10 mouse cellular contexts compared by ENCODE assay signal in the genomic region with DNA sequence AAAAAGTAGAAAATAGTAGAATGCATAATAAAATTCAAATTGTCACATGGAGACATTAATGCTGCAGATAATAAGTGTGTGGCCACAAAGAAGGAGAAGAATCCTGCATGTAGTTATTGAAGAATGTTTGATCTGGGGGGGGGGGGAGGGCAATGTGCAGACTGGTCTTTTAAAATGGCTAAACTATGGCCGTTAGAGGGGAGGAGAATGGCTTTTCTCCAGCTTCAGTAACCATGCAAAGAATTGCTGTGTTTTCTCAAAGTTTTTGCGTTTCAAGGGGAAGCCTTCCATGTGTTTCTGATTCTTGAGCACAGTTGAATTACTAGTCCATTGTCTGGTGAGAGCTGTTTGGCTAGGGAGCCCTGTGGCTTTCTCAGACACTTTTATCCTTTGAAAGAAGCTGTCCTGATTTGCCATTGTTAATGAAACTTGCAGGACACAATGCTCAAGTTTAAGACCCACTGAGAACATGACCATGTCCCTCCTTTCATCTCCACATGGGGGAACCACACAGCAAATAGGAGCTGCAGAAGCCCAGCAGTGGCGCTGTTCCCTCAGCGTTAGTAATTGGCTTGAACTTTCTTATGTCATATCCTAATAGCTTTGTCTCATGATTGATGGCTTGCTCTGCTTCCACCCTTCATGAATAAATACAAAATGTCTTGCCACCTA.
DNase-seq lines count a peak whose midpoint lies in the region; ATAC-seq and TF ChIP-seq lines count a peak whose summit lies in the region.
"Had no signal": no experiment of that assay in that cellular context is flagged by ENCODE, and none has a peak within 500 bp of the region (broad histone marks: within the 10 kb centered on the region; RNA-seq: fewer than 3 reads in every experiment).

No protein-coding gene starts in this region.

- no peaks in the 10 kb centered on the region for H3K9me3 ChIP-seq in liver, embryonic 14.5 days (ENCODE audit: control insufficient read depth, low read length)
- H3K9me3 ChIP-seq in liver, embryonic 11.5 days (ENCODE audit: control insufficient read depth, low read length) = no peaks in the 10 kb centered on the region
- no peaks in the 10 kb centered on the region for H3K9me3 ChIP-seq in hindbrain, embryonic 11.5 days (ENCODE audit: control insufficient read depth, low read length)
- H3K9me3 ChIP-seq in neural tube, embryonic 11.5 days (ENCODE audit: control insufficient read depth, low read length) = no peaks in the 10 kb centered on the region
- H3K9me3 ChIP-seq: megakaryocyte, embryonic 14.5 days had no signal

- no peak overlapping the region for H3K9ac ChIP-seq in liver, embryonic 14.5 days (replicated peaks)
- H3K9ac ChIP-seq in liver, embryonic 11.5 days (ENCODE audit: low read depth, low read length) = no peak overlapping the region
- no peak overlapping the region for H3K9ac ChIP-seq in hindbrain, embryonic 11.5 days (ENCODE audit: low read depth, low read length)
- H3K9ac ChIP-seq in neural tube, embryonic 11.5 days (ENCODE audit: low read length) = no peak overlapping the region

- TF ChIP-seq EP300 in liver, embryonic 14.5 days (IDR thresholded peaks at IDR 0.05; ENCODE audit: low read depth) = no peak

- H3K4me3 ChIP-seq in liver, embryonic 14.5 days (ENCODE audit: insufficient read depth in 1 of 2, low read depth in 2 of 2, low read length in 2 of 2) = no peak overlapping the region
- no peak overlapping the region for H3K4me3 ChIP-seq in liver, embryonic 11.5 days (ENCODE audit: low read depth, low read length)
- no peak overlapping the region for H3K4me3 ChIP-seq in hindbrain, embryonic 11.5 days (ENCODE audit: low read depth, low read length)
- no peak overlapping the region for H3K4me3 ChIP-seq in neural tube, embryonic 11.5 days (ENCODE audit: low read depth, low read length)
- H3K4me3 ChIP-seq: megakaryocyte, embryonic 14.5 days had no signal

- H3K27ac ChIP-seq in liver, embryonic 14.5 days = no peak overlapping the region
- H3K27ac ChIP-seq in liver, embryonic 11.5 days (ENCODE audit: low read depth, low read length) = no peak overlapping the region
- H3K27ac ChIP-seq in hindbrain, embryonic 11.5 days (ENCODE audit: low read depth, low read length) = no peak overlapping the region
- H3K27ac ChIP-seq in neural tube, embryonic 11.5 days (ENCODE audit: low read depth, low read length) = no peak overlapping the region

- no peak for ATAC-seq in liver, embryonic 14.5 days (ENCODE audit: insufficient read depth)
- ATAC-seq in liver, embryonic 11.5 days (replicated peaks; ENCODE audit: low FRiP score) = no peak
- ATAC-seq in hindbrain, embryonic 11.5 days (ENCODE audit: low FRiP score) = peak; percentile 95
- peak; percentile 81 for ATAC-seq in neural tube, embryonic 11.5 days (ENCODE audit: insufficient read depth, low FRiP score, low TSS enrichment)

- intact Hi-C loops in left cerebral cortex, postnatal 25 days (cut with DNase I) = no loop called here

- H3K4me2 ChIP-seq in liver, embryonic 14.5 days (ENCODE audit: low read depth) = no peak overlapping the region
- H3K4me2 ChIP-seq in liver, embryonic 11.5 days = no peak overlapping the region
- no peak overlapping the region for H3K4me2 ChIP-seq in hindbrain, embryonic 11.5 days (replicated peaks; ENCODE audit: low read depth, low read length)
- H3K4me2 ChIP-seq in neural tube, embryonic 11.5 days (ENCODE audit: low read depth) = no peak overlapping the region

- H3K27me3 ChIP-seq in liver, embryonic 14.5 days (ENCODE audit: control insufficient read depth, insufficient read depth, low read length) = no peaks in the 10 kb centered on the region
- H3K27me3 ChIP-seq in liver, embryonic 11.5 days (replicated peaks; ENCODE audit: control insufficient read depth, insufficient read depth, low read length) = no peaks in the 10 kb centered on the region
- H3K27me3 ChIP-seq in hindbrain, embryonic 11.5 days (ENCODE audit: control insufficient read depth, insufficient read depth, low read length) = no peaks in the 10 kb centered on the region; the same call in 1 of the 2 replicates
- H3K27me3 ChIP-seq in neural tube, embryonic 11.5 days (ENCODE audit: control insufficient read depth, insufficient read depth, low read length) = no peaks in the 10 kb centered on the region
- H3K27me3 ChIP-seq: megakaryocyte, embryonic 14.5 days had no signal

- WGBS in liver, embryonic 14.5 days (ENCODE audit: insufficient replicate concordance) = 23% methylated on average over 4 of the region's 4 CpGs
- WGBS in liver, embryonic 11.5 days = 22% methylated on average over 4 of the region's 4 CpGs
- WGBS in hindbrain, embryonic 11.5 days = under 1% methylated on average over 4 of the region's 4 CpGs
- WGBS in neural tube, embryonic 11.5 days = 2% methylated on average over 4 of the region's 4 CpGs

- DNase-seq in liver, embryonic 14.5 days (ENCODE audit: low read depth in 3 of 3, low spot score in 3 of 3) = no peak
- DNase-seq in liver, embryonic 11.5 days (ENCODE audit: low spot score) = no peak
- peak; percentile 82 for DNase-seq in embryo, embryonic 10.5 days (ENCODE audit: low spot score)
- peak; percentile 66 for DNase-seq in hindbrain, embryonic 11.5 days (ENCODE audit: low spot score)
- DNase-seq in neural tube, embryonic 11.5 days (ENCODE audit: low spot score) = peak; percentile 67
- no peak for DNase-seq in layer of hippocampus, postnatal 25 days (ENCODE audit: extremely low spot score in 1 of 2, low spot score in 1 of 2)
- no peak for DNase-seq in lung, postnatal 25 days (ENCODE audit: low spot score)
- no peak for DNase-seq in left cerebral cortex, postnatal 25 days (ENCODE audit: low spot score in 2 of 2)
- DNase-seq: thymus, postnatal 14 days had no signal

- TF ChIP-seq CTCF in liver, embryonic 14.5 days (IDR thresholded peaks at IDR 0.05; ENCODE audit: low read depth) = 0 out of 2 replicates have a peak, but pooled peaks have one; percentile 8

- no peaks in the 10 kb centered on the region for H3K4me1 ChIP-seq in liver, embryonic 14.5 days (replicated peaks; ENCODE audit: control insufficient read depth in 2 of 2, insufficient read depth in 2 of 2, low read length in 1 of 2)
- no peaks in the 10 kb centered on the region for H3K4me1 ChIP-seq in liver, embryonic 11.5 days (replicated peaks; ENCODE audit: control insufficient read depth, insufficient read depth, low read length)
- no peaks in the 10 kb centered on the region for H3K4me1 ChIP-seq in hindbrain, embryonic 11.5 days (replicated peaks; ENCODE audit: control insufficient read depth, insufficient read depth, low read length)
- no peaks in the 10 kb centered on the region for H3K4me1 ChIP-seq in neural tube, embryonic 11.5 days (ENCODE audit: control insufficient read depth, insufficient read depth, low read length)
- H3K4me1 ChIP-seq: megakaryocyte, embryonic 14.5 days had no signal

- H3K36me3 ChIP-seq in liver, embryonic 14.5 days (replicated peaks; ENCODE audit: control insufficient read depth, insufficient read depth, low read depth) = no peaks in the 10 kb centered on the region
- H3K36me3 ChIP-seq in liver, embryonic 11.5 days (ENCODE audit: control insufficient read depth, insufficient read depth, low read length) = no peaks in the 10 kb centered on the region
- H3K36me3 ChIP-seq in hindbrain, embryonic 11.5 days (ENCODE audit: control insufficient read depth, insufficient read depth, low read length) = no peaks in the 10 kb centered on the region
- H3K36me3 ChIP-seq in neural tube, embryonic 11.5 days (ENCODE audit: control insufficient read depth, insufficient read depth, low read length) = no peaks in the 10 kb centered on the region

Comparison
In these comparisons a context has a peak if more than half of its experiments do, and no peak if none do; other contexts are left out.
1. ATAC-seq: peak in hindbrain, embryonic 11.5 days (single experiment) and neural tube, embryonic 11.5 days (single experiment); none in liver, embryonic 14.5 days (single experiment) and liver, embryonic 11.5 days (single experiment).
2. DNase-seq: peak in embryo, embryonic 10.5 days (single experiment), hindbrain, embryonic 11.5 days (single experiment) and neural tube, embryonic 11.5 days (single experiment); none in liver, embryonic 14.5 days (0 of 3), liver, embryonic 11.5 days (single experiment), layer of hippocampus, postnatal 25 days (0 of 2), lung, postnatal 25 days (single experiment) and left cerebral cortex, postnatal 25 days (0 of 2).